Mouse (Mus musculus): Measurements from ENCODE around the gene Cd207. TPM values are rescaled to one million over a fixed set of nuclear protein-coding genes. Genes with fewer than 3 reads are reported as not detected.

The Cd207 gene
- polyA plus RNA-seq, 1 experiment from 2014 or later, result 1.3 TPM

DNA sequence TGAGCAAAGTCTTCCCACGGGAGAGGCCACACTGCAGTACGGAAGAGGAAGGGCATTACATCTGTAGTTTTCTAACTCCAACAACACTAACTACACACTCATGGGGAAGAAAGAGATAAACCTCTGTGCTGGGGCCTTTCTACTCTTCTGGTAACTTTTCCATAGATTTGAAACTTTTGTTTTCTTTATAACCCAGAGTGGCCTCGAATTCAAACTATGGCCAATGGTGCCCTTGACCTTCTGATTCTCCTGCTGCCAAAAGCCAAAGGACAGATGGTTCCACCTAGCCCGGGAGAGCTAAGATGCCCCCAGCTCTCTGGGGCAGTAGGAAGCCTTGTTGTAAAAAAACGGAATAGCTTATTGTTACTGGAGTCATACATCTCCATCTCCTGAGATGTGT lies 22.3 kb upstream of the Cd207 start:
- Histone ChIP-seq H3K9me3 (ENCODE audit: low read length) (no peaks in the 10 kb centered on the region), H3K4me1 (ENCODE audit: insufficient read depth) (peaks cover 2% of the 10 kb centered on the region; the same call in 1 of the 2 replicates), H3K4me3 (ENCODE audit: low read depth, low read length) (no peak overlapping the region), H3K36me3 (replicated peaks; ENCODE audit: insufficient read depth, low read length) (no peaks in the 10 kb centered on the region), H3K9ac (replicated peaks) (no peak overlapping the region), H3K27me3 (ENCODE audit: insufficient read depth, low read length) (peaks cover 88% of the 10 kb centered on the region), H3K4me2 (ENCODE audit: low read depth, low read length) (no peak overlapping the region), H3K27ac (ENCODE audit: low read depth) (no peak overlapping the region)
- TF ChIP-seq EP300 (IDR thresholded peaks at IDR 0.05; ENCODE audit: low read depth), result no peak
- TF ChIP-seq CTCF (IDR thresholded peaks at IDR 0.05; ENCODE audit: low read depth), result no peak
- DNase-seq, result no peak
- 3% methylated on average over 5 of the region's 5 CpGs for WGBS (ENCODE audit: insufficient replicate concordance)
- ATAC-seq, result no peak

DNA sequence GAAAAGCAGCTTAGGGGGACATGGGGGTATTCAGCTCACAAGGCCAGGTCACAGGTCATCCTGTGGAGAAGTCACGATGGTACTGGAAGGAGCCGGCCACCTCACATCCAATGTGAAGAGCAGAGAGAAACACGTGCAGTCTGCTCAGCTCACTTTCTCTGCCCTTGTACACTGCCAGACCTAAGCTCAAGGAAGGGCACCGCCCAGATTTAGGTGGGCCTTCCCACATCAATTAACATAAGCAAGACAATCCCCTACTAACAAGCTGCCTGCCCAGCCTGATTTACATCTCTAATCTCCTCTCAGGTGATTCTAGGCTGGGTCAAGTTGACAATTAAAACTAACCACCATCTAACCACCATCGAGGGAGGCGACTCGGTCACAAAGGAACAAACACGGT lies 20.3 kb upstream of the Cd207 start:
- Histone ChIP-seq H3K4me1 (ENCODE audit: insufficient read depth) (peaks cover 2% of the 10 kb centered on the region; the same call in 1 of the 2 replicates), H3K9me3 (ENCODE audit: low read length) (no peaks in the 10 kb centered on the region), H3K27ac (ENCODE audit: low read depth) (no peak overlapping the region), H3K4me2 (ENCODE audit: low read depth, low read length) (no peak overlapping the region), H3K27me3 (ENCODE audit: insufficient read depth, low read length) (peaks cover 89% of the 10 kb centered on the region), H3K9ac (replicated peaks) (no peak overlapping the region), H3K4me3 (ENCODE audit: low read depth, low read length) (no peak overlapping the region), H3K36me3 (replicated peaks; ENCODE audit: insufficient read depth, low read length) (no peaks in the 10 kb centered on the region)
- 3% methylated on average over 8 of the region's 8 CpGs for WGBS (ENCODE audit: insufficient replicate concordance)
- ATAC-seq, result no peak
- TF ChIP-seq CTCF (IDR thresholded peaks at IDR 0.05; ENCODE audit: low read depth), result no peak
- no peak for TF ChIP-seq EP300 (IDR thresholded peaks at IDR 0.05; ENCODE audit: low read depth)
- DNase-seq, result no peak

DNA sequence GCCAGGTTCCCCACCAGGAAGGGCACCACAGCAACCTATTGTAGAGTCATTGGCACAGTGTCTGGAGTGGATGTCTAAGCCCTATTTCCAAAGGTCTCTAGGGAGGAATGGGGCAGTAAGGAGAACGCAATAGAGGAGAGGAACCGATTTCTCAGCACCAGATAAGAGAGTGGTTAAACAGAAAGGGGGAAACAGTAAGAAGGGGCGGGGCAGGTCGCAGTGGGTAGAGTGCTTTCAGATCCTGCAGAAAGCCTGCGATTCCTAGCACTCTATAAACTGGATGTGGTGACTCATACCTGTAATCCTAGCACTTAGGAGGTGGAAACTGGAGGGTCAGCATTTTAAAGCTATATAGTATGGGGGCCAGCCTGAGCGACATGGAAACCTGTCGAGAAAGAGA lies 19.0 kb upstream of the Cd207 start:
- no peak overlapping the region for H3K4me3 ChIP-seq (ENCODE audit: low read depth, low read length)
- no peaks in the 10 kb centered on the region for H3K4me1 ChIP-seq (ENCODE audit: insufficient read depth)
- H3K4me2 ChIP-seq (ENCODE audit: low read depth, low read length), result no peak overlapping the region
- DNase-seq (no peak), ATAC-seq (no peak)
- no peak overlapping the region for H3K9ac ChIP-seq (replicated peaks)
- H3K27ac ChIP-seq (ENCODE audit: low read depth), result no peak overlapping the region
- H3K36me3 ChIP-seq (replicated peaks; ENCODE audit: insufficient read depth, low read length), result no peaks in the 10 kb centered on the region
- under 1% methylated on average over 7 of the region's 7 CpGs for WGBS (ENCODE audit: insufficient replicate concordance)
- no peaks in the 10 kb centered on the region for H3K9me3 ChIP-seq (ENCODE audit: low read length)
- peaks cover 90% of the 10 kb centered on the region for H3K27me3 ChIP-seq (ENCODE audit: insufficient read depth, low read length)
- TF ChIP-seq CTCF (IDR thresholded peaks at IDR 0.05; ENCODE audit: low read depth) (no peak), EP300 (IDR thresholded peaks at IDR 0.05; ENCODE audit: low read depth) (no peak)

DNA sequence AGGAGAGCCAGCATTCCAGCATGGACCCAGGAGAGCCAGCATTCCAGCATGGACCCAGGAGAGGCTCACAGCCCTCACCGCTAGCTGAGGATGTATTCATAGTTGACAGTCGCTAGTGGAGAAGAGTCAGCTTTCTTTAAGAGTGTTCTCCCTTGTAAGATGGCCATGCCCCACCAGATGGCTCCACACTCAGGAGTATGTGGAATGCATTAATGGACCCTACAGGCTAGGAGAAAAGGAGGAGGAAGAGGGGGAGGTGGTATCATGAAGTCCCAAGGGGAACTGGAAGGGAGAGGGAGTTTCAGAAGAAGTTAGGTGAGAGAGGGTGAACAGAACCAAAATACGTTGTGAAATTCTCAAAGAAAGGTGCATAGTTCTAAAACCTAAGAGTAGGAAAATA lies 18.1 kb upstream of the Cd207 start:
- no peak for DNase-seq
- no peak for ATAC-seq
- 10% methylated on average over 3 of the region's 3 CpGs for WGBS (ENCODE audit: insufficient replicate concordance)
- no peak overlapping the region for H3K9ac ChIP-seq (replicated peaks)
- no peak overlapping the region for H3K4me3 ChIP-seq (ENCODE audit: low read depth, low read length)
- TF ChIP-seq EP300 (IDR thresholded peaks at IDR 0.05; ENCODE audit: low read depth) (no peak), CTCF (IDR thresholded peaks at IDR 0.05; ENCODE audit: low read depth) (0 out of 2 replicates have a peak, but pooled peaks have one; percentile 11)
- peaks cover 90% of the 10 kb centered on the region for H3K27me3 ChIP-seq (ENCODE audit: insufficient read depth, low read length)
- H3K9me3 ChIP-seq (ENCODE audit: low read length), result no peaks in the 10 kb centered on the region
- H3K27ac ChIP-seq (ENCODE audit: low read depth), result no peak overlapping the region
- no peaks in the 10 kb centered on the region for H3K4me1 ChIP-seq (ENCODE audit: insufficient read depth)
- H3K4me2 ChIP-seq (ENCODE audit: low read depth, low read length), result no peak overlapping the region
- no peaks in the 10 kb centered on the region for H3K36me3 ChIP-seq (replicated peaks; ENCODE audit: insufficient read depth, low read length)

DNA sequence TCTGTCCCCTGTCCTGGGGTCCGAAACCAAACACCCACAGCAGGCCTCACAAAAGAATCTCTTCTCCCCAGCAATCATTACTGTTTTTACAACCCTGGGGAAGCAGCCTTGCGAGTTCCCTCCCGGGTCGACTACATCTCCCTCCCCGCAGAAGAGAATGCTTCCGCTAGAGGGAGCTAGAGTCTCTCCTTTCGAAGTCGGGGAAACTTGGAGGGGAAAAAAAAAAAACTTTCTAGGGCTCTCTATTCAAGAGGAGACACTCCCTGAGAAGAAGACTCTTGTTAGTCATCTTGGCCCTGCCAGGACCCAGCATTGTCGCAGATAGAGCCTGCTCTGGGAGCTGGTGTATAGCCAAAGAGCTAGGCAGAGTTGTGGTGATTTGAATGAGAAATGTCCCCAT lies 16.2 kb upstream of the Cd207 start:
- DNase-seq (peak; percentile 61), ATAC-seq (no peak)
- Histone ChIP-seq H3K4me1 (ENCODE audit: insufficient read depth) (no peaks in the 10 kb centered on the region), H3K9ac (replicated peaks) (no peak overlapping the region), H3K27ac (ENCODE audit: low read depth) (no peak overlapping the region), H3K4me2 (ENCODE audit: low read depth, low read length) (no peak overlapping the region), H3K36me3 (replicated peaks; ENCODE audit: insufficient read depth, low read length) (no peaks in the 10 kb centered on the region), H3K4me3 (ENCODE audit: low read depth, low read length) (no peak overlapping the region), H3K9me3 (ENCODE audit: low read length) (no peaks in the 10 kb centered on the region), H3K27me3 (ENCODE audit: insufficient read depth, low read length) (peaks cover 85% of the 10 kb centered on the region)
- TF ChIP-seq EP300 (IDR thresholded peaks at IDR 0.05; ENCODE audit: low read depth) (no peak), CTCF (IDR thresholded peaks at IDR 0.05; ENCODE audit: low read depth) (peak; percentile 74)
- 1% methylated on average over 9 of the region's 9 CpGs for WGBS (ENCODE audit: insufficient replicate concordance)

DNA sequence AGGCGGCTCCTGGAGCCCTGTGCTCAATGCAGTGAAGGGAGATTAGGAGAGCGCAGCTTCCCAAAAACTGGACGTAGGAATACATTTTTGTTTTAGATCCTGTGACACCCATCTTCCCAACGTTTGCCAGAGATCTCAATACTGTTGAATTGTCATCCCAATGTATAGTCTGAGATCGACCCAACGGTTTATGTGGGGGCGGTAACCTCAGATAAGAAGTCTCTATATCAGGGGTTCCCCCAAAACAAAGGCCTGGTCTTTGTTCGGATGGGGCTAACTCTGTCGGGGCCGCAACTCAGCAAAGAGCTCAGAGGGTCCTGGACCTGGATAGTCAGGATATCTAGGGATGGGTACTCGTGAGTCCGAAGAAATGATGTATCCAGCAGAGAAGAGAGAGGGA lies 15.3 kb upstream of the Cd207 start:
- 4% methylated on average over 12 of the region's 12 CpGs for WGBS (ENCODE audit: insufficient replicate concordance)
- H3K9me3 ChIP-seq (ENCODE audit: low read length), result no peaks in the 10 kb centered on the region
- DNase-seq (no peak), ATAC-seq (no peak)
- H3K4me2 ChIP-seq (ENCODE audit: low read depth, low read length), result no peak overlapping the region
- H3K27me3 ChIP-seq (ENCODE audit: insufficient read depth, low read length), result peaks cover 79% of the 10 kb centered on the region
- H3K36me3 ChIP-seq (replicated peaks; ENCODE audit: insufficient read depth, low read length), result no peaks in the 10 kb centered on the region
- H3K4me1 ChIP-seq (ENCODE audit: insufficient read depth), result no peaks in the 10 kb centered on the region
- H3K4me3 ChIP-seq (ENCODE audit: low read depth, low read length), result no peak overlapping the region
- H3K27ac ChIP-seq (ENCODE audit: low read depth), result no peak overlapping the region
- no peak overlapping the region for H3K9ac ChIP-seq (replicated peaks)
- TF ChIP-seq CTCF (IDR thresholded peaks at IDR 0.05; ENCODE audit: low read depth) (no peak), EP300 (IDR thresholded peaks at IDR 0.05; ENCODE audit: low read depth) (no peak)

DNA sequence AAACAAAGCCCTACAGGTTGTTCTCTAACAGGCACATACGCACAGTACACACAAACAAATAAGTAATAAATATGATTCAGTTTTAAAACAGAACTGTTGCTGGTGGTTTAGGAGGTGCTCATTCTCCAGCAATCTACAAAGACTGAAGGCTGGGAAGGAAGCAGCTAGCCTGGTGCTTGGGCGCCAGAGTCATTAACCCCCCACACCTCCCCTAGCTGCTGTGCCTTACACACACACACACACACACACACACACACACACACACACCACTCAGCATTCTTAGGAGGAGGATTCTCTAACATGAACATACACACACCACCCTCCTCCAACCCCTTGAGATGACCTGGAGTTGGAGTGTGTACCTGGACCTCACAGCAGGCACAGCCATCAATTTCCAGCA lies 13.3 kb upstream of the Cd207 start:
- 47% methylated on average over 2 of the region's 2 CpGs for WGBS (ENCODE audit: insufficient replicate concordance)
- peaks cover 62% of the 10 kb centered on the region for H3K27me3 ChIP-seq (ENCODE audit: insufficient read depth, low read length)

More for the DNA sequence above, 13.3 kb upstream of the Cd207 start:
- Histone ChIP-seq H3K4me1 (ENCODE audit: insufficient read depth) (no peaks in the 10 kb centered on the region), H3K4me3 (ENCODE audit: low read depth, low read length) (no peak overlapping the region), H3K4me2 (ENCODE audit: low read depth, low read length) (no peak overlapping the region), H3K9ac (replicated peaks) (no peak overlapping the region), H3K27ac (ENCODE audit: low read depth) (no peak overlapping the region), H3K36me3 (replicated peaks; ENCODE audit: insufficient read depth, low read length) (no peaks in the 10 kb centered on the region), H3K9me3 (ENCODE audit: low read length) (no peaks in the 10 kb centered on the region)
- ATAC-seq (no peak), DNase-seq (no peak)
- no peak for TF ChIP-seq CTCF (IDR thresholded peaks at IDR 0.05; ENCODE audit: low read depth)
- TF ChIP-seq EP300 (IDR thresholded peaks at IDR 0.05; ENCODE audit: low read depth), result no peak

Measured in liver, postnatal 0 days (tissue).